In the genomic region with DNA sequence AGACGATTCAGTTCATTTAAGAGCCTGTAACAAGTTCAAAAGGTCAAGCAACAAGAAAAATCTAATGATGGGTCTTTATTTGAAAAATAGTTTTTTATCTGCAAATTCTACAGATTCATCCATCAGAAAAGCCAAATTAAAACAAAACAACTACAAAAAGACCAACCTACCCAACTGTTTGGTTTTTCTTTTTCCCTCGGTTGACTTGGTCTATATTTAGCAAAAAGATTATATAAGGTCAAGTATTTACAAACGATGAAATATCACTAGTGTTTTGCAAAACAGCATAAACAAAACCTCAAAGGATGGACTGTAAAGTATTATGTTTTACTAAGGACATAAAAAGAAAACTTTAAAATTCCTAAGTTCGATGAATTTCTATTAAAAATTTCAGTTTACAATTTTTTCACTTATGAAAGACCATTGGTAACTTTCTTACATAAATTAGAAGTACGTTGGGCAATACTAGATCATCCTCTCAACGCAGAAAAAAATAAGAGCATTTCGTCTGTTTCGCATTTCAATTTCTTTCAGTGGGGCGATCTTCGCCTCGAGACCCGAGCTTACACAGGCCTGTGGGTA, we compare ENCODE assay signal across 8 mouse cellular contexts. TPM values are rescaled to one million over a fixed set of nuclear protein-coding genes. Genes with fewer than 3 reads are reported as not detected.
DNase-seq lines count a peak whose midpoint lies in the region; ATAC-seq and TF ChIP-seq lines count a peak whose summit lies in the region.
"Had no signal": no experiment of that assay in that cellular context is flagged by ENCODE, and none has a peak within 500 bp of the region (broad histone marks: within the 10 kb centered on the region; RNA-seq: fewer than 3 reads in every experiment).

No protein-coding gene starts in this region.

- H3K9me3 ChIP-seq in lung, embryonic 16.5 days (ENCODE audit: control insufficient read depth, low read length) = no peaks in the 10 kb centered on the region
- no peaks in the 10 kb centered on the region for H3K9me3 ChIP-seq in limb, embryonic 11.5 days (ENCODE audit: control insufficient read depth, low read length)

- peak overlapping the region; percentile 50 for H3K4me2 ChIP-seq in lung, embryonic 16.5 days (ENCODE audit: low read depth, low read length)
- peak overlapping the region; percentile 64; the same call in 1 of the 2 replicates for H3K4me2 ChIP-seq in limb, embryonic 11.5 days (ENCODE audit: low read depth, severe bottlenecking)

- WGBS in lung, embryonic 16.5 days = 1% methylated on average over 12 of the region's 12 CpGs
- WGBS in limb, embryonic 11.5 days = 9% methylated on average over 12 of the region's 12 CpGs

- TF ChIP-seq POLR2A in embryonic fibroblast, embryonic 13.5 days (IDR thresholded peaks at IDR 0.05; ENCODE audit: low read depth, low read length) = peak; percentile 82

- no peak for DNase-seq in lung, postnatal 10 days
- DNase-seq in limb, embryonic 11.5 days (ENCODE audit: low spot score) = no peak
- peak; percentile 18 for DNase-seq in skeletal muscle tissue, adult 2 months (ENCODE audit: low read depth, low spot score)
- DNase-seq in adrenal gland, adult 18-20 months (ENCODE audit: low spot score in 2 of 2) = no peak
- DNase-seq in MN1 (ENCODE audit: low spot score) = no peak

- peak overlapping the region; percentile 76 for H3K4me3 ChIP-seq in lung, embryonic 16.5 days (ENCODE audit: low read length)
- peak overlapping the region; percentile 41 for H3K4me3 ChIP-seq in embryonic fibroblast, embryonic 13.5 days (ENCODE audit: insufficient read depth, low read length)
- peak overlapping the region; percentile 63 for H3K4me3 ChIP-seq in limb, embryonic 11.5 days (ENCODE audit: low read depth, low read length)

- peak overlapping the region; percentile 100 for H3K27ac ChIP-seq in lung, embryonic 16.5 days (ENCODE audit: low read length)
- peak overlapping the region; percentile 93 for H3K27ac ChIP-seq in embryonic fibroblast, embryonic 13.5 days (ENCODE audit: insufficient read depth, low read length)
- peak overlapping the region; percentile 99 for H3K27ac ChIP-seq in limb, embryonic 11.5 days (replicated peaks; ENCODE audit: low read depth, low read length)

- TF ChIP-seq CTCF in embryonic fibroblast, embryonic 13.5 days (IDR thresholded peaks at IDR 0.05; ENCODE audit: borderline replicate concordance, insufficient read depth, low read length) = no peak

- H3K36me3 ChIP-seq in lung, embryonic 16.5 days (ENCODE audit: control insufficient read depth, insufficient read depth, low read length) = no peaks in the 10 kb centered on the region
- H3K36me3 ChIP-seq in limb, embryonic 11.5 days (ENCODE audit: control insufficient read depth, insufficient read depth, low read length) = no peaks in the 10 kb centered on the region

- ATAC-seq in lung, embryonic 16.5 days (ENCODE audit: low read depth) = no peak
- ATAC-seq in limb, embryonic 11.5 days (ENCODE audit: insufficient number of reproducible peaks, low FRiP score, low TSS enrichment, low read depth) = no peak

- H3K27me3 ChIP-seq in lung, embryonic 16.5 days (ENCODE audit: control insufficient read depth, insufficient read depth, low read depth, low read length) = no peaks in the 10 kb centered on the region
- no peaks in the 10 kb centered on the region for H3K27me3 ChIP-seq in limb, embryonic 11.5 days (ENCODE audit: control insufficient read depth, insufficient read depth, low read length)

- peaks cover 3% of the 10 kb centered on the region; the same call in 1 of the 2 replicates for H3K4me1 ChIP-seq in lung, embryonic 16.5 days (replicated peaks; ENCODE audit: control insufficient read depth, insufficient read depth, low read length)
- H3K4me1 ChIP-seq in embryonic fibroblast, embryonic 13.5 days (ENCODE audit: control insufficient read depth, insufficient read depth, low read length) = no peaks in the 10 kb centered on the region
- H3K4me1 ChIP-seq in limb, embryonic 11.5 days (ENCODE audit: control insufficient read depth, insufficient read depth, low read length) = no peaks in the 10 kb centered on the region

- H3K9ac ChIP-seq in lung, embryonic 16.5 days (ENCODE audit: low read length) = peak overlapping the region; percentile 83
- H3K9ac ChIP-seq in limb, embryonic 11.5 days (ENCODE audit: low read length) = peak overlapping the region; percentile 86

RNA-seq across cellular contexts. Expression of gene Trmt10a, which starts 0.4 kb away (rescaled TPM):
- 9.9 and 11.4 TPM in 2 replicates for polyA plus RNA-seq in lung, embryonic 16.5 days (2015; fragmentation: Nextera tagmentation; extraction: Ambion mirVana)
- 15.1 and 16.1 TPM in 2 replicates for polyA plus RNA-seq in embryonic fibroblast, embryonic 13.5 days (2011; ENCODE audit: insufficient read length, low read depth, missing spikeins)
- 18.0 and 20.3 TPM in 2 replicates for polyA plus RNA-seq in limb, embryonic 11.5 days (2014; fragmentation: Nextera tagmentation; extraction: Ambion mirVana)
- 10 to 100 TPM in 1 of 2 experiments, 1 to 10 TPM in 1; 7.6 to 10.8 TPM for total RNA-seq in adrenal gland, adult 18-20 months (2021)

RNA-seq across cellular contexts. Expression of gene Mttp, which starts 1.9 kb away (rescaled TPM):
- 8.6 and 9.1 TPM in 2 replicates for polyA plus RNA-seq in lung, embryonic 16.5 days (2015; fragmentation: Nextera tagmentation; extraction: Ambion mirVana)
- polyA plus RNA-seq in embryonic fibroblast, embryonic 13.5 days (2011; ENCODE audit: insufficient read length, low read depth, missing spikeins) = 2.4 and 3.4 TPM in 2 replicates
- polyA plus RNA-seq in limb, embryonic 11.5 days (2014; fragmentation: Nextera tagmentation; extraction: Ambion mirVana) = 8.2 and 9.1 TPM in 2 replicates
- 10 to 100 TPM in 1 of 2 experiments, 1 to 10 TPM in 1; 3.7 to 10.4 TPM for total RNA-seq in adrenal gland, adult 18-20 months (2021)

RNA-seq across cellular contexts. Expression of gene 4930579F01Rik, which starts 50.8 kb away (rescaled TPM):
- 0.15 TPM in 1 of 2 replicates, not detected in the other for polyA plus RNA-seq in lung, embryonic 16.5 days (2015; fragmentation: Nextera tagmentation; extraction: Ambion mirVana)
- polyA plus RNA-seq in embryonic fibroblast, embryonic 13.5 days (2011; ENCODE audit: insufficient read length, low read depth, missing spikeins) = not detected in 2 replicates
- polyA plus RNA-seq in limb, embryonic 11.5 days (2014; fragmentation: Nextera tagmentation; extraction: Ambion mirVana) = not detected in 2 replicates
- total RNA-seq in adrenal gland, adult 18-20 months (2021) = not detected
- total RNA-seq: left cerebral cortex, postnatal 14 days had no signal
